Mouse (Mus musculus): ENCODE results near the gene Dhrs1.
A peak's percentile ranks its signal among the peaks of the same experiment; 100 is the strongest.

Dhrs1 gene

DNA sequence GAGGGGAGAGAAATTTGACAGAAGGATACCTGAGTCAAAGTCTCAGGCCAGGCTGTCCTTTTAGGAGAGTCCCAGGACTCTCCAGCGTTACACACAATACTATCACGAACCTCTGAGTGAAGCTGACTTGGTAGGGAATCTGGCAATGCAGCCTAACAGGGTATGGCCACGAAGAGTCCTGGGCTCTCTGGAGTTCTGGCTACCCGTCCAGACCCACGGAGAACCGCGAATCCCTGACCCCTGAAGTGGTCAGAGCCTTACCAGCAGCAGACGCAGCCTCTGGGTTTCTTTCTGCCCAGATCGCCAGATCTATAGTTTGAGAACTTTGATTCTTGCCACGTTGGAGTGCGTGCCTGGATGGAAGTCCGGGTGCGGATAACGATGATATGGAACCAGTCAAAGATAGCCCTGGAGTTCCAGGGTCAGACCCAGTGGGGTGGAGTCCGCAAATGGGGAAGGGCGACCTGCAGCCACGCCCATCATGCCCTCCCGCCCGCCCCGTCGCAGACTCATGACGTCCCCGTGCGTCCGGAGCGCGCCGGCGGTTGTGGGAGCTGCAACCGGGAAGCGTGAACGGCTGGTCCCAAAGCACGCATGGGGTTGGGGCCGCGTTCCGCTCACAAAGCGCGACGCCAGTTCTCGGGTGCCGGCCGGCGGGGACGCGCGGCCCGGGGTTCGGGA lies at the start of gene Dhrs1, which contains the start of gene Nop9:
Dhrs1 (minus strand) TSS at position 511 of the 681 bp plus-strand sequence.
Nop9 (plus strand) TSS at position 514 of the 681 bp plus-strand sequence.
- peak; percentile 60 for DNase-seq (ENCODE audit: low read depth, low spot score)

DNA sequence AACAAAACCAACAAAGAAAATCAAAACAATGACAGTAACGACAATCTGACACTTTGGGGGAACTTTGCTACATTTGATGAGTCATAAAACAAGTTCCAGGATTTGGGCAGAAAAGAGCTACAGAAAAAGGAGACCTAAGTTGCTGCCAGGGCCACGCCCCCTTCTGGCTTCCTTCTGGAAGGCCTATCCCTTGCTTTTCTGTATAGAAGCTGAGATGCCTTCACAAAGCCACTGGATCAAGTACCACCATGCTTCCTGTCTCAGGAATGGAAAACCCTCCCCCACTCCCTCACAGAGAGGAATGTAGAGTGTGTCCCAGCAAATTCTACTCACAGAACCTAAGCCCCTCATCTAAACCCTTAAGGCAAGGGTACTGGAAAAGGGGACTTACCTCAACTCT lies 48.5 kb upstream of the Dhrs1 start:
- DNase-seq (ENCODE audit: low read depth, low spot score), result no peak

DNA sequence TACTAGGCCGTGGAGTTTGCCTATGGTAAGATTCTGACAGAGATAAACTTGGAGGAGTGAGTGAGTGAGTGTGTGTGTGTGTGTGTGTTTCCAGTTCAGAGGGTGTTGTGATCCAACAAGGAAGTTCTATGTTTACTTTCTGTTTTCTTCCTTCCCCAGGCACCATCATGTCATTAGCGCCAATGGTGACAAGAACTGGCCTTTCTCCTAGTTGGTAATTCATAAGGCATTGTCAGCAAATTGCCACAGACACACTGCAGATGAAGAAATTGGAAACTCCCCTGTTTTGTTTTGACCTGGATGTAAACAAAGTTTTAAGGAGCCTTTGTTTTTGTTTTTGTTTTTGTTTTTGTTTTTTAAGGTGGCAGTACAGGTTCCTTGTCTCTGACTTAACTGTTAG lies 48.0 kb upstream of the Dhrs1 start:
- DNase-seq (ENCODE audit: low read depth, low spot score), result no peak

DNA sequence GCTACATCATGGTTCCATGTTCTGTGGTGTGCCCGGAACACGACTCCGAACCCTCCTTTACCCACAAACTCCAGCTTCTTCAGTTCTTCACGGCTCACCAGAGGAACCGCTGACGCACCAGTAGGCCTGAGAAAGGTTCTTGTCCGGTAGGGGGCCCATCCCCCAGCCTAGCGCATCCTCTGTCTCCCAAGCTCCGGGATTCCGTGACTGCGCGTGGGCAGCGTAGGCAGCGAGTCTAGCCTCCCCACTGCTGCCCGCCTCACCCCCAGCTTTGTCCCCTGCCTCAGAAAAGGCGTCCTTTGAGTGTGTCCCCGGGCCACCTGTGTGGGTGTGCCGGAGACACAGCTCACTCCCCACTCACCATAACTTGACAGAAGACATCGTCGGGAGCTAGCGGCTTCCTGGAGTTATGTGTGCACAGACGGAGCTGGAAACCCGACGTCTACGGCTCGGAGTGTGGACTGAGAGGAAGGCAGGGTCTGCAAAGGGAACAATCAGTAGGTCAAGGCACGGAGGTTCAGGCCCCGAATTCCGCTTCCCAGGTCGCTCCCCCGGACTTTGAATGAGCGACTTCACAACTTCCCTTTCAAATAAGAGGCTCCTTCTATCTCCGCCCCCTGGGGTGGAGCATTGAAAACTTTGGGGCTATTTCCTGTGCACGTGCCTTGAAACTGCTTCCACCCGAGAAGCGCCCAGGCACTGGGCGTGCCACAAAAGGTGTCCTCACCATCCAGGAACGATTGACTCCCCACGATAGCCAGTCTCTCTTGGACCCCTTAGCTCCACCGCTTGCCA lies 43.0 kb upstream of the Dhrs1 start, which contains the start of gene Ripk3:
Ripk3 (minus strand) TSS at position 610 of the 795 bp plus-strand sequence.
- DNase-seq (ENCODE audit: low read depth, low spot score), result no peak

DNA sequence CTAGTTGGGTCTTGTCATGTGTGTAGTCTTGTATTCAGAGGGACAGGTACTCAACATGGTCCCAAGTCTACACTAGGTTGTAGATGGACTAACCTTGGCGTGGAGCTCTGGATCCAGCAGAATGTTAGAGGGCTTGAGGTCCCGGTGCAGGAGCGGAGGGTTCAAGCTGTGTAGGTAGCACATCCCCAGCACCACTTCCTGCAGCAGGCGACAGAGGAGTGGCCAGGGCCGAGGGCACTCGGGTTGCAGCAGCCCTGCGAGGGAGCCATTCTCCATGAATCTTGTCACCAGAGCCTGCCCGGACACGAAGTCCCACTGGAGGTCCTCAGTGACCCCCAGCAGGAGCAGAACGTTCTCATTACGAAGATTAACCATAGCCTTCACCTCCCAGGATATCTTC lies 42.2 kb upstream of the Dhrs1 start:
- no peak for DNase-seq (ENCODE audit: low read depth, low spot score)

DNA sequence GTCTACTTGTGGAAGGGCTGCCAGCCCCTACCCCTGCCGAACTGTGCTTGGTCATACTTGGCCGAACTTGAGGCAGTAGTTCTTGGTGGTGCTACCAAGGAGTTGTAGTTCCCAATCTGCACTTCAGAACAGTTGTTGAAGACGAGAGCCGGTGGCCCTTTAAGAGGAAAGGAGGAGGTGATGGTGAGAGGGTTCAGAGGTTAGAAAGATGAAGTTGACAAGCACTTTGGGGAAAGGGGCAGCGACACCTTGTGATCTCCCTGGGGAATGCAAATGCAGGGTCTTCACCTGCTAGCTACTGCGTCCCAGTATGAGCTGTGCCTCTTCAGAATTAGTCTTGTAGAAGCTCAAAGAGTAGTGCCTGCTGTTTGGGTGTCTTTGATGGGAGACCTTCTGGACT lies 39.7 kb upstream of the Dhrs1 start:
- DNase-seq (ENCODE audit: low read depth, low spot score), result no peak

DNA sequence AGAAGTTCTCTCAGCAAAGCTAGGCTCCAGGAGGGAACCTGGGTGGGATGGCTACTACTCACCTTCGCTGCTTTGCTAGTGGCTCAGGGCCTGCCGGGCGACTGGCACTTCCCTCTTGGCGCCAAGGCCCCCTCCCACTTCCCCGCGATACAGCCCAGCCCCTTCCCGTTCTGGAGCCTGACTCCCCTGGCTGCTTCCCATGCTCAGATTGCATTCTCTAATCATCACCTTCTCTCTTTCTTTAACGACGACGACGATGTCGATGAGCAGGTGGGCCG lies 38.4 kb upstream of the Dhrs1 start, which contains the start of gene Adcy4:
Adcy4 (minus strand) TSS at position 138 of the 278 bp plus-strand sequence.
- DNase-seq (ENCODE audit: low read depth, low spot score), result no peak

DNA sequence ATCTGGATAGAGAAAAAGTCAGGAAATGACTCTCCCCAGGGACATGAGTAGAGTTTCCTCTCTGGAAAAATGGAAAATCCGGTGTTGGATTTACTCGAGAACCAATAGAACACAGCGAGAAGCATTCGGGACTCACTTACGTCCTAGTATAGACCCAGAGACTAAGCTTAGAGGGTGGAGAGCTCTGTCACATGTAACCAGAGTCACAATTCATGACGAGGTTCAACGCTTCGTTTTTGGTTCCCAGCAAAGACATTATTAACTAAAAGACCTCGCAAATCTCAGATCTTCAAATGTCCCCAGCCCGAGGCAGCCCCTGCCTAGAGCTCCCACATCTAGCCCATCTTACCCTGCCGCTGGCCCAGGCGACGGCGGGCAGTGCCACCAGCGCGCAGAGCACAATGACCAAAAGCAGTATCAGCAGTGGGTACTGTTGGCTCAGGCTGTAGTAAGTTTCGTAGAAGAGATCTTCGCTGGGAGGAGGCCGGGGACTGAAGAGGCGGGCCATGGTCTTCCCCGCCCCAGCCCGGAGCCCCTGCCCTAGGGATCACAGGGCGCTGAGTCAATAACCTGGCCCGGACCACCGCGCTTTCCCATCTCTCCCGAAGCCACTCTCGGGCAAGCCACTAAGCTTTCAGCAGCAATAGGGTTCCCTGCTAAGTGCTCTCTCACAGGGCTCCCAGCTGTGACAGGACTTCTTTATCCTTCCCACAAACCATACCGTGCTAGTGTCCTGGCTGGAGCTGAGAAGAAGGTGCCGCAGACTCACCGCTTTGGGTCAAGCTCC lies 37.9 kb upstream of the Dhrs1 start:
- DNase-seq (ENCODE audit: low read depth, low spot score), result no peak

DNA sequence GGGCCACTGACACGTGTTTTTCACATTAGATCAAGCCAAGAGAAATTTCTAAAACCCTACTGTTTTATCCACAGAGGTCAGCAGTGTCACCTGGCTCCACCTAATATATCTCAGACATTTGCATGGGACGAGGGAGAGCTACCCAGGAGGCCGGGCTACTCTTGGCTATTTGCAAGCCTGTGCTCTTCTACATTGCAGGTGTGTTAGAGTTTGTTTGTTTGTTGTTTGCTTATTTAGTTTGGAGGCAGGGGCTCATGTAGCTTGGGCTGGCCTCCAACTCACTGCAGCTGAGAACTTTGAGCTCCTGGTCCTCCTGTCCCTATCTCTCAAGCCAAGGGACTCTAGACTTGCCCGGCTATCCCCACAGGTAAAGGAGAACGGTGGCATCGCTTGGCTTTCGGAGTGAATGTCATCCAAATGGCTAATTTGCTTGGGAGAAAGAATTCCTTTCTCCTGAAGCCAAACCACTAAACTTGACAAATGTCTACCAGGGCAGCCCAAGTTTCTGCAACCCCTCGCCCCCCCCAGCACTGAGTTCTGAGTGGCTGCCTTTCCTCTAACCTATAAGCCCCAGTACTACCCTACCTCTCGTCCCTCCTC lies 37.0 kb upstream of the Dhrs1 start:
- DNase-seq (ENCODE audit: low read depth, low spot score), result no peak

DNA sequence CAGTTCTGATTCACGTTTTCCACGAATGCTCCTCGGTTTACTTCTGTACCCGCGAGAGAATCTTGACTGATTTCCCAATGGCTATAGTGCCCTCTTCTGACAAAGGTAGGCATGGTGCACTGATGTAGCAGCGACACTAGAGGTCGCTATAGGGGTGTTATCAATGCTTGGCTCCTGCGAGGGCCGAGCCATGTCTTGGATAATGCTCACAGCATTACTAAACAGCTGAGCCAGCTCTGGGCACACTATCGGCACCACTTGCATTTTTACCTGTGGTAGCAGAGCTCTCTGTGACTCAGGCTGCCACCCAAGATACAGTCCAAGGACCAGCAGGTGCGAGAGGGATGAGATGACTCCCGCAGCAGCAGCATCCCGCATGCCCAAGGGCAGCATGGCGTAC lies 35.8 kb upstream of the Dhrs1 start:
- DNase-seq (ENCODE audit: low read depth, low spot score), result peak; percentile 50

DNA sequence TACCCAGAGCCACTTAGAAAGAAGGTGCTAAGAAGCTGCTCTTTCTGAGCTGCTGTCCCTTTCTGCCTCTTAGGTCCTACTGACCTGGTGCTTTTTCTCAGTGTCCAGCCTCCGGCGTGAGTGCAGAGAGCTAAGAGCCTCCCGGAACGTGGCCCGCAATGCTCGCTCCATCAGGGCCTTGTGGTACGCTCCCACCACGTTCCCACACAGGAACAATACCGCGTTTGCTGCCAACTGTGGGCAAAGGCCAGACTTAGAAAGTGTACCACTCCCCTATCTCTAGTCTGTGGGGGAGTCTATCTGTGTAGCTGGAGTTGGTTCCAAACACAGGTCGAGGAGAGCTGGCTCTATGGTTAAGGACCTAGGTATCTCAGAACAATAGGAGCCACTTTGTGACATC lies 35.2 kb upstream of the Dhrs1 start:
- no peak for DNase-seq (ENCODE audit: low read depth, low spot score)

DNA sequence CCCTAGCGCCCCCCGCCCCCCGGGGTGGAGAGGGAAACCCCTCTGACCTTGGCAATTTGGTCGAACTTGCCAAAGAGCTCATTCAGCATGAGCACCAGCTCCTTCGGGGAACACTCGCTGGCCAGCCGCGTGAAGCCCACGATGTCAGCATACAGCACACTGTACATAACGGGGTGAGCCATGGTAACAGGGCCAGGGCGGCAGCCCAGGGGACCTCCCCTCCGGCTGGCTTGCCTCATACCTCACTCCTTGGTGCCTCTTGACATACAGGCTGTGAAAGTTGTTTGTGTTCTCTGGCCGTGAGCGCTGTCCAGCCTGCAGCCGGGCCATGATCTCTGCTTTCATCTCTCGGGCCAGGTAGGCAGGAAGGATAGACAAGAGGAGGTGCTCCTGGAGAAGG lies 34.2 kb upstream of the Dhrs1 start:
- no peak for DNase-seq (ENCODE audit: low read depth, low spot score)

DNA sequence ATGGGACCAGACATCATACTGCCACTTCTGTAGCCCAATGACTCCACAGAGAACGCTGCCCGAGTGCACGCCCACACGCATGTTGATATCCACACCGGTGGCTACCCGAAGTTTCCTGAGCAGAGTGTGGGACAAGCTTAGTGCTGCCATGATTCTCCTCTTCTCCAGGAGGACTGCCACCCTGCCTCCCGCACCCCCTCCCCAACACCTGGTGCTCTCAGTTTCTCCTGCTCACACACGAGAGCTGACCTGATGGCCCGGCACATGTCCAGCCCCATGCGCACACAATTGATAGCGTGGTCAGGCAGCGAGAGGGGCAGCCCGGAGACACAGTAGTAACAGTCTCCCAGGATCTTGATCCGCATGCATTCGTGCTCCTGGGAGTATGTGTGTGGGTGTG lies 33.2 kb upstream of the Dhrs1 start:
- DNase-seq (ENCODE audit: low read depth, low spot score), result no peak

DNA sequence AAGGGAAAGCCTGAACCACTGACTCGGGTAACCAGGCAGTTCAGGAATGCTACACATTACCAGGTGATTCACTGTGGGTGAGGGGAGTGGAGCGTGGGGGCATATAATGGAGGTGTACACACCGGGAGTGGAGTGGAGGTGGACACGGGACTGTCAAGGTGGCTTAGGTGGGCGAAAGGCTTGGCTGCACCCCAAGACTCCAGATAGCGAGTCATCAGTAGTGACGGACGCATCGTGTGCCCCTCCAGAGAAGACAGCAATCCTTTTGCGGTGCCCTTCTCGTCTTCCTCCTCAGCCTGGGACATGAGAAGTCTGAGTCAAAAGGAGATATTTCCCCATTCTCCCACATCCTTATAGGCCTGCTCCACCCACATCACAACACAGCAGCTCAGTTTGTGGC lies 32.3 kb upstream of the Dhrs1 start:
- no peak for DNase-seq (ENCODE audit: low read depth, low spot score)

DNA sequence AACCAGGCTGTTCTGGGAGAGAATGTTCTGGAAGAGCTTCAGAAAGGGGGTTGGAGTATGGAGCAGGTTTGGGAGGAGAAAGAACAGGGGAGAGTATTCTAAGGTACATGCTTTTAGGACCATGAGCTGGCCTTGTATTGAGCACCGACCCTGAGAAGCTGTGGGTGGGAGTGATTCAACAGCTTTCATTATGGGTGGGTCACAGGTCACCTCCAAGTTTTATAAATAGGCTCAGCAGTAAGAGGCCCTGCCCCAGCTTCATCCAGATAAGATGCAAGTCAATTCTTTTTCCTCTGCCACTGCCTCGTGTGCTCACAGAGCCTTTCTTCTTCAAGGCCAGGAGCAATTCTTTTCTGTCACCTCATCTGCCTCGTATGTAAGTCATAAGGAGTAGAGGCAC lies 31.7 kb upstream of the Dhrs1 start:
- no peak for DNase-seq (ENCODE audit: low read depth, low spot score)

DNA sequence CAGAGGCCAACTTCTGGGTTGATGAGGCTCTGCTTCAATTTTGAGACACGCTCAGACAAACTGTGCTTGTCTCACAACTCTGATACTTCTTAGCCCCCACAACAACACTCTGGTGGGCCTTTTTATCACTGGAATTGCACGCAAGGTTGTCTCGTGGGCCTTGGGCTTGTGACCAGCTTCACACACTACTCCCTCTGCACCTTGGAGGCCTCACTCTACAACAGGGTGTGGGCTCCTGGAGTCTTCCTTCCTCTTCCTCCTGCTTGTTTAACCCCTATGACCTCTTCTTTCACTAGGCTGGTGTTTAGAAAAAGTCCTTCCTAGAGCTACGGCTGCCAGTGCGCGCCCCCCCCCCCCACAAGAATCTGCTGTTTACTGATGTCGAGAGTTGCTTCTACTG lies 31.2 kb upstream of the Dhrs1 start:
- no peak for DNase-seq (ENCODE audit: low read depth, low spot score)

DNA sequence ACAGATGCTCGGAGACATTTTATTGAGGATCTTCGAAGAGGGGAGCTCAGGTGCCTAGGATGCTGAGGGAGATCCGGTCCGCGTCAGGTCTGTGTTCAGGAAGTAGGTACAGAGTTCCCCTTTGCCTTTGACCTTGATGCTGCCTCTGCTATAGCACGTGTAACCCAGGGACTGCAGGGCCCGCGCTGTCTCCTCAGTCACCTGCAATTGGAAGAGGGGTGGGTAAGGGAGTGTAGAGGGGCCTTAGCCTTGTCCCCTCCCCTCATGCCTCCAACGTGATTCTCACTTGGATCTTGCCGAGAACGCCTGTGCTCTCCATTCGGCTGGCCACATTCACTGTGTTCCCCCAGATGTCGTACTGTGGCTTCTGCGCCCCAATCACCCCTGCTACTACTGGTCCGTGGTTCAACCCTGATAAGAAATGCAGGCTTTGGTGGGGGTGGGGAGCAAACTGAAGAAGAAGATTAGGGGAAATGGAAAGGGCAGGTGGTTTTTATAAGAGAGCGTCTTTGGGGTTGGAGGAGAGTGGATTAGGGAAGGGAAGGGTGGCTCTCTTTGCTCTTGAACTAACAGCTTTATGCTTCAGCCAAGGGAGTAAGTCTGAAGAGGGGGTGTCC lies 23.7 kb upstream of the Dhrs1 start:
- DNase-seq (ENCODE audit: low read depth, low spot score), result no peak

DNA sequence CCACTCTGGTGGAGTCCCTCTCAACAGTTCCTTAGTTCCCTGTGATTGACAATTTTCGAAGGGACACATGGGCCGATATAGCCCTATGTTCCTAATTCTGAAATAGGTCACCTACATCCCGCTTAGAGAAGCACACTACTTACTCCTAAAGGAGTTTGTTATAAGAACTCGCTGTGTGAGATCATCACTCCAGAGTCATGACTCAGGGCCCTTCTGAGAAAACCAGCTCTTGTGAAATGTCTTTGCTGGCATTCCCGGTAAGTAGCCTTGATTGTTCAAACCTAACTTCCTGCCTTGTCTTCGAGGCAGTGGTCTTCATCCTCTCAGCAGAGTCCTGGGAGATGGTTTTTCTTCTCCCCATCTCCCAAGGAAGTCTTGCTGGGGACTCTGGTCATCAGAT lies 23.1 kb upstream of the Dhrs1 start:
- no peak for DNase-seq (ENCODE audit: low read depth, low spot score)

DNA sequence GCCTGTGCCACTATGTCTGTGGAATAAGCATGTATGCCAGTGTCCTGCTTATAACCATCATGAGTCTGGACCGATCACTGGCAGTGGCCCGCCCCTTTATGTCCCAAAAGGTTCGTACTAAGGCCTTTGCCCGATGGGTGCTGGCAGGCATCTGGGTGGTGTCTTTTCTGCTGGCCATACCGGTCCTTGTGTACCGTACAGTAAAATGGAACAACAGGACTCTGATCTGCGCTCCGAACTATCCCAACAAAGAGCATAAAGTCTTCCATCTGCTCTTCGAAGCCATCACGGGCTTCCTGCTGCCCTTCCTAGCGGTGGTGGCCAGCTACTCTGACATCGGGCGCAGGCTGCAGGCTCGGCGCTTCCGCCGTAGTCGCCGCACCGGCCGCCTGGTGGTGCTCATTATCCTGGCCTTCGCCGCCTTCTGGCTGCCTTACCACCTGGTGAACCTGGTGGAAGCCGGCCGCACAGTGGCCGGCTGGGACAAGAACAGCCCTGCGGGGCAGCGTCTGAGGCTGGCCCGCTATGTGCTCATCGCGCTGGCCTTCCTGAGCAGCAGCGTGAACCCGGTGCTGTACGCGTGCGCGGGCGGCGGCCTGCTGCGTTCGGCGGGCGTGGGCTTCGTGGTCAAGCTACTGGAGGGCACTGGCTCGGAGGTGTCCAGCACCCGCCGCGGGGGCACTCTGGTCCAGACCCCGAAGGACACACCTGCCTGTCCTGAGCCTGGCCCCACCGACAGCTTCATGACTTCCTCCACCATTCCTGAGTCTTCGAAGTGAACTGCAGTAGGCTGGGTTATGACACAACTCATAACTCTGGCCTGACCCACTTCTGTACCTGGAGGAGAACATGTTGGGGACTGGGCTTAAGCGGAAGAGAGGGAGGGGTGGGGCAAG lies 22.3 kb upstream of the Dhrs1 start:
- DNase-seq (ENCODE audit: low read depth, low spot score), result no peak

DNA sequence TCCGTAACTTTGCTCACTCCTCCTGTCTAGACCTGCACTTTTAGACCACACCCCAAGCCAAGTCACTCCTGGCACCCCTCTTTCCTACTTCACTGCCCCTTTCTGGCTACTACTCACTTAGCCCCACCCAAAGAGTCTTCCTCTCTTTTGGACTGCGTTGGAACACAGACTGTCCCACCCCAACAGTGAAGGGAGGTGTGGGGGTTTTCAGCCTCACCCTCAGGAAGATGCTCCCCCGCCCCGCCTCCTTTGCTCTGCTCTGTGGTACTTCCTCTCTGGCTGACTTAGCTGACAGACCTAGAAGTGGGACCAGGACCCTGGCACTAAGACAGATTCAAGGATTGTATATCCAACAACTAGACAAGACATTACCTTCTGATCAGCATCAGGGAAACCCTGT lies 20.2 kb upstream of the Dhrs1 start, which contains the start of gene Ltb4r1:
Ltb4r1 (plus strand) TSS at position 267 of the 400 bp plus-strand sequence.
- DNase-seq (ENCODE audit: low read depth, low spot score), result no peak

DNA sequence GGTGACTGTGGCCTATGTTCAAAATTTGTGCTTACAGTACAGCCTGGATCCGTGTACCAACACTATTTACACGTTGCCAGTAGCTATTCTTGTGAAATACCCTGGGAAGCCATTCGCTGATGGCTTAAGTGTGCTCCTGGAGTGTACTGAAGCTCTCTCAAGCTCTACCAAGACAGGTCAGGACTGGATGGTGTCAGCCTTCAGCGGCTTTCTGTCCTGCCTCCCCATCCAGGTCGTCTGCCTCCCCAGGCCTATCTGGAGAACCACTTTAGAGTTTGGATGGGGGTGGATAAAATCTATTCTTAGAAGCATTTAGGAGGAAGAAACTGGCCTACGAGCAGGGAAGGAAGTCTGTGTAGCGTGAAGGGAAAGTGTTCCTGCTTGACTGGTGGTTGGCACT lies 17.7 kb upstream of the Dhrs1 start:
- DNase-seq (ENCODE audit: low read depth, low spot score), result no peak

Data from telencephalon, adult 2 months (tissue).